Mouse (Mus musculus) forebrain, embryonic 12.5 days (tissue): ENCODE measurements around the gene Atp6v1c2. TPM values are rescaled to one million over a fixed set of nuclear protein-coding genes. Genes with fewer than 3 reads are reported as not detected.

Experiments
- ATAC-seq: fragments of 200-750 bp; cut with Nextera tagmentation; 2 replicates; pipeline ENCODE4 v1.8.0; 2017; ENCODE audit warnings: moderate TSS enrichment; ENCODE audit not compliant: low FRiP score
- H3K27ac ChIP-seq: fragments of 300-500 bp; sonication (generic); 2 replicates; pipeline ENCODE4 v1.5.1; 2016; ENCODE audit warnings: mild to moderate bottlenecking
- H3K27me3 ChIP-seq: fragments of 300-500 bp; sonication (generic); 2 replicates; pipeline ENCODE4 v1.6.1; 2016; ENCODE audit warnings: mild to moderate bottlenecking
- H3K36me3 ChIP-seq: fragments of 300-500 bp; sonication (generic); replicated peaks from 2 replicates; pipeline ENCODE4 v1.6.1; 2016; ENCODE audit warnings: mild to moderate bottlenecking
- H3K4me1 ChIP-seq: fragments of 300-500 bp; sonication (generic); 2 replicates; pipeline ENCODE4 v1.6.1; 2016
- H3K4me2 ChIP-seq: fragments of 300-500 bp; sonication (generic); 2 replicates; pipeline ENCODE4 v1.6.1; 2016; ENCODE audit warnings: mild to moderate bottlenecking, moderate library complexity
- H3K4me3 ChIP-seq: fragments of 300-500 bp; sonication (generic); replicated peaks from 2 replicates; pipeline ENCODE4 v1.5.1; 2016; ENCODE audit warnings: mild to moderate bottlenecking
- H3K9ac ChIP-seq: fragments of 300-500 bp; sonication (generic); 2 replicates; pipeline ENCODE4 v1.6.1; 2016; ENCODE audit warnings: mild to moderate bottlenecking
- H3K9me3 ChIP-seq: fragments of 300-500 bp; sonication (generic); 2 replicates; pipeline ENCODE4 v1.6.1; 2016
- WGBS: fragments of 180-500 bp; shearing (Covaris S2); methylation state at CpG from one replicate; pipeline ENCODE4 v1.1.7; 2016; 5-methylcytosine and 5-hydroxymethylcytosine counted together
- microRNA-seq: library from miRNA; unstranded; fragments of <30 nt; microRNA quantifications from one replicate; pipeline ENCODE4, GENCODE M21; 2017
- polyA plus RNA-seq: library from polyadenylated mRNA; unstranded; fragments of >200 nt; fragmentation: Nextera tagmentation; extraction: Ambion mirVana; gene quantifications from 2 replicates; pipeline ENCODE4 v1.2.1, GENCODE M21; 2016

Atp6v1c2 gene
- polyA plus RNA-seq, 1 experiment from 2014 or later, result 0.47 TPM

GRCm38 (mm10) chr12:17241614-17242013 is 87.5 kb downstream of the Atp6v1c2 start:
- no peak overlapping the region for H3K4me3 ChIP-seq
- ATAC-seq, result no peak
- WGBS, result 93% methylated on average over 9 of the region's 9 CpGs
- H3K4me1 ChIP-seq, result peaks cover 11% of the 10 kb centered on the region; the same call in 1 of the 2 replicates
- H3K9ac ChIP-seq, result no peak overlapping the region
- H3K27ac ChIP-seq, result no peak overlapping the region
- no peaks in the 10 kb centered on the region for H3K27me3 ChIP-seq
- no peak overlapping the region for H3K4me2 ChIP-seq
- H3K36me3 ChIP-seq, result no peaks in the 10 kb centered on the region
- H3K9me3 ChIP-seq, result no peaks in the 10 kb centered on the region

- WGBS, result 94% methylated on average over 2 of the region's 2 CpGs
- H3K9me3 ChIP-seq, result no peaks in the 10 kb centered on the region
- no peak overlapping the region for H3K9ac ChIP-seq
These were observed 88.1 kb downstream of the Atp6v1c2 start for GRCm38 (mm10) chr12:17241016-17241415.

DNA sequence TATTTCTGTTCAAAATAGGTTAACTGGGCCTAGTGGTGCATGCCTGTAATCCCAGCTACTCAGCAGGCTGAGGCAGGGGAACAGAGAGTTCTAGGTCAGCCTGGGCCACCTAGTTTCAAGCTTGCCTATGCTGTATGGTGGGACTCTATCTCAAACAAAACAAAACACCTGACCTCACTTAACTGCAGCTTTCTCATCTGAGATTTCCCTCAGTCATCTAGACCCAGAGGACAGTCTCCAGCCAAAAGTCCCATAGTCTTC is 89.8 kb downstream of the Atp6v1c2 start:
- H3K9ac ChIP-seq, result no peak overlapping the region
- H3K4me3 ChIP-seq, result no peak overlapping the region
- no peak for ATAC-seq
- H3K4me1 ChIP-seq, result peaks cover 22% of the 10 kb centered on the region
- H3K9me3 ChIP-seq, result no peaks in the 10 kb centered on the region
- H3K27ac ChIP-seq, result 0 out of 2 replicates have a peak overlapping the region, but pooled peaks have one; percentile 9
- H3K4me2 ChIP-seq, result no peak overlapping the region
- H3K36me3 ChIP-seq, result no peaks in the 10 kb centered on the region
- H3K27me3 ChIP-seq, result no peaks in the 10 kb centered on the region; the same call in 1 of the 2 replicates

More at GRCm38 (mm10) chr12:17241016-17241415, 88.1 kb downstream of the Atp6v1c2 start:
- Histone ChIP-seq H3K27ac (no peak overlapping the region), H3K4me1 (peaks cover 15% of the 10 kb centered on the region), H3K27me3 (no peaks in the 10 kb centered on the region), H3K36me3 (no peaks in the 10 kb centered on the region), H3K4me2 (no peak overlapping the region), H3K4me3 (no peak overlapping the region)
- no peak for ATAC-seq

DNA sequence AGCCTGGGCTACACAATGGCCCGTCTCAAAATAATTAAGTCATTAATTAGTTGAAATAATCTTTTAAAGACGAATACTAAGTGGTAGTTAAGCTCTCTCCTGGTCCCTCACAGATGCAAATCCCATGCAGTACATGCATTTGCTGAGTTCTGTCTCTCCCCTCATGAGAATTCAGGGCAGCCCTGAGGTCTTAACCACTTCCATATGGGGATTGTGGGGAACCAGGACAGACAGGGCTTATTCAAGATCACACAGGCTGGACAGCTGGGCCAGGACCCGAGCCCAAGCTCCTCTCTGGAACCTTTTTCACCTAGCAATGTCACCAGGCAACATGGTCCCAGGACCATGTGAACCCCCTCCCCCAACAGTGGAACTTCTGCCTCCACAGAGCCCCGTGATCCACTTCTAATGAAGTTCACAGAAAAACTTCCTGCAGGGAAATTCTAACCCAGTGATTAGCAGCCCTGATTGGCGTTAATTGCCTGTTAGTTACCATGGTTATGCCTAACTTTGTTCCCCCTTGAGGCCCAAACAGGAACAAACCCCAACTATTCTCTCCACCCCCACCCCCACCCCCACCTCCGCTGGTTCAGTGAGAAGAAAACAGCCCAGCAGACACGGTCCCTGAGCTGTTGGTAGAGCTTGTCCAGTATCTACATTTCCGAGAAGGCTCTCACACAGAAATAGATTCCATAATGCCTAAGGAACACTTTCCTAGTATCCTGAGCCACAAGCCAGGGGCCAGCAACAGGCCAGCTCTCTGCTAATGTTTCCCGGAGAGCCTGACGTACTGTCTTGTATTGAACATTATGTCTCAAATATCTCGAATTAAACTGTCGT is 90.4 kb downstream of the Atp6v1c2 start:
- ATAC-seq, result peak; percentile 76
- Histone ChIP-seq H3K27me3 (no peaks in the 10 kb centered on the region; the same call in 1 of the 2 replicates), H3K9ac (no peak overlapping the region), H3K4me1 (peaks cover 22% of the 10 kb centered on the region), H3K36me3 (no peaks in the 10 kb centered on the region), H3K27ac (0 out of 2 replicates have a peak overlapping the region, but pooled peaks have one; percentile 9), H3K4me2 (no peak overlapping the region), H3K4me3 (no peak overlapping the region), H3K9me3 (no peaks in the 10 kb centered on the region)
- 33% methylated on average over 12 of the region's 12 CpGs for WGBS

GRCm38 (mm10) chr12:17235535-17236313 is 93.4 kb downstream of the Atp6v1c2 start:
- Histone ChIP-seq H3K9me3 (no peaks in the 10 kb centered on the region), H3K9ac (no peak overlapping the region), H3K4me3 (no peak overlapping the region), H3K4me1 (peaks cover 22% of the 10 kb centered on the region), H3K36me3 (no peaks in the 10 kb centered on the region), H3K27me3 (no peaks in the 10 kb centered on the region; the same call in 1 of the 2 replicates), H3K27ac (peak overlapping the region; percentile 46; the same call in 1 of the 2 replicates), H3K4me2 (no peak overlapping the region)
- ATAC-seq, result peak; percentile 65
- WGBS, result 32% methylated on average over 11 of the region's 11 CpGs

Small RNA genes within 50 kb of the gene (microRNA-seq; reads per million reads assigned to microRNA genes)
- gene Mir3066, result 29.4 reads per million, percentile 38 among the genes with 10 or more reads in this experiment

Other genes with a start within 250 kb of the Atp6v1c2 start
- gene Kcnf1, start 152.5 kb downstream of the Atp6v1c2 start, polyA plus RNA-seq, result 2.3 and 2.8 TPM in 2 replicates
- gene Pdia6, start 62.8 kb downstream of the Atp6v1c2 start, polyA plus RNA-seq, result 454 and 460 TPM in 2 replicates
- 30.7 and 32.4 TPM in 2 replicates for gene Nol10, start 19.1 kb upstream of the Atp6v1c2 start, polyA plus RNA-seq
- 291 and 318 TPM in 2 replicates for gene Odc1, start 215.4 kb upstream of the Atp6v1c2 start, polyA plus RNA-seq